Mouse (Mus musculus): Measurements from ENCODE around the gene Med20. TPM values are rescaled to one million over a fixed set of nuclear protein-coding genes. Genes with fewer than 3 reads are reported as not detected.
A peak's percentile ranks its signal among the peaks of the same experiment; 100 is the strongest.

The Med20 gene
- polyA plus RNA-seq, 1 experiment from 2014 or later: 22.4 TPM

DNA sequence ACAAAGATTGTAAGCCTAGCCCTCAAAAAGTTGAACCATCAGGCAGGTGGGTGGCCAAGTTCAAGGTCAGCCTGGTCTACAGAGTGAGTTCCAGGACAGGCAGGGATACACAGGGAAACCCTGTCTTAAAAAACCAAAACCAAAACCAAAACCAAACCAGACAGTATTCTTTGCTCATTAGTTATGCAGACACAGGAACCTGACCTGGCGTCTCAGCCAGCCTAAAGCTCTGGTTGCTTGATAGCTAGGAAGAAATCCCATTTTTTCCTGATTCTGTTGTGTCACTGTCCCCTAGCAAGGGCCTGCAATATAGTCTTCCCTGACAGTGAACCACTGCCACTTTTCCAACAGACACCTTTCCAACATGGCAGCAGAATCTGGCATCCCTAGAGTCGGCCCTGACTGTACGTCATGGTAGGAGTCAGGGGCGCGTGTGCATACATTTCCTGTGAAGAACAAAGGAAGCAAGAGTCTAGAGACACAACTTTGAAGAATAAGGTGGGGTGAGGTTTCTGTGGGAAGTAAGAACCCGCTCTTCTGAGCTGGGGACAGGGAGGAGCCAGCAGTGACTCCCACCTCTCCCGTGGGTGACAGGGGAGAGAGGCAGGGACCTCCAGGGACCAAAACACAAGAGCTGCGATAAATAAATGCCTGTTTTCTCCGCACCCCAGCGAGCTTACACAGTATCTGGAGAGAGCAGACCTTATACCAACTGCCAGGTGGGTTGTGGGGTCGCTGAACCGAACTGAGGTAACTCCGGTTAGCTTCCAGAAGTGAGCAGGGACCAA, 10.6 kb upstream of the Med20 start:
- no peak for ATAC-seq (ENCODE audit: low read depth)
- Histone ChIP-seq H3K27me3 (ENCODE audit: control insufficient read depth, insufficient read depth, low read depth, low read length) (no peaks in the 10 kb centered on the region), H3K4me2 (ENCODE audit: low read depth, low read length) (no peak overlapping the region), H3K9me3 (replicated peaks; ENCODE audit: control insufficient read depth, low read length) (no peaks in the 10 kb centered on the region), H3K27ac (ENCODE audit: low read length) (peak overlapping the region; percentile 95), H3K36me3 (ENCODE audit: control insufficient read depth, insufficient read depth) (peaks cover 76% of the 10 kb centered on the region), H3K4me3 (ENCODE audit: low read depth, low read length) (no peak overlapping the region), H3K4me1 (ENCODE audit: control insufficient read depth, low read depth, low read length) (peaks cover 48% of the 10 kb centered on the region), H3K9ac (ENCODE audit: low read depth, low read length) (no peak overlapping the region)
- WGBS (ENCODE audit: insufficient replicate concordance): 80% methylated on average over 13 of the region's 13 CpGs

DNA sequence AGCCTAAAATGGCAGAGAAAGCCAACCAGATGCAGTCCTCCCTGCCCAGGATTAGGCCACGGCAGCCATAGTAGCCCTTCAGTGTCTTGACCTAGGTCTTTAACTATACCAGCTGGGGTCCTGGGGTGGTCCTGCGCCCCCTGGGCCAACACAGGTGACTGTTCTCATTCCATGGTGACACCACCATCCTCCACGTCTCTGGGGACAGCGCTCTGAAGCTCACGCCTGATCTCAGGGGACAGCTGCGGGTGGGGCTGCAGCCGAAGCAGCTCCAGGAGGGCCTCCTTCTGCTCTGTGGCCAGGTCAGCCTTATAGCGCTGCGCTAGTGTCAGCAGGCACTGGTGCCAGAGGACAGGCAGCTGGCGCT, 10.0 kb upstream of the Med20 start:
- H3K36me3 ChIP-seq (ENCODE audit: control insufficient read depth, insufficient read depth): peaks cover 78% of the 10 kb centered on the region
- H3K4me1 ChIP-seq (ENCODE audit: control insufficient read depth, low read depth, low read length): peaks cover 42% of the 10 kb centered on the region
- no peak for ATAC-seq (ENCODE audit: low read depth)
- no peaks in the 10 kb centered on the region for H3K27me3 ChIP-seq (ENCODE audit: control insufficient read depth, insufficient read depth, low read depth, low read length)
- no peak overlapping the region for H3K4me3 ChIP-seq (ENCODE audit: low read depth, low read length)
- H3K9me3 ChIP-seq (replicated peaks; ENCODE audit: control insufficient read depth, low read length): no peaks in the 10 kb centered on the region
- no peak overlapping the region for H3K9ac ChIP-seq (ENCODE audit: low read depth, low read length)
- H3K4me2 ChIP-seq (ENCODE audit: low read depth, low read length): no peak overlapping the region
- 87% methylated on average over 10 of the region's 10 CpGs for WGBS (ENCODE audit: insufficient replicate concordance)
- H3K27ac ChIP-seq (ENCODE audit: low read length): peak overlapping the region; percentile 1

DNA sequence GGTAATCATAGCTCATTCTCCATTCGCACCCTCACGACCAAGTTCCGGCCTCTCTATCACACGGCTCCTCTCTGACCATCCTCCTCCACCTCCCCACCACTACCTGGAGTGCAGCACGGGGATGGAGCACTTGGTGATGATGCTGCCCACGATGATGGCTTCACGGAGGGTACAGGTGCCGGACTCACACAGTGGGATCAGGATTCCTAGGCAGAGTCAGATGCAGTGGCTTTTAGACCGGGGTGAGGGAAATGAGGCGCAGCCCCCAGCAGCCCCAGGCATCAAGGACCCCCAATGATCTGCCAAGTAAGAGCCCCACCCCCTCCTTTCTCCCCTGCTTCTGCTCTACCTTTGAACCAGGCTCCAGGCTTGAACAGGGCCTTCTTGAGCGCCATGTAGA, 9.1 kb upstream of the Med20 start:
- H3K9me3 ChIP-seq (replicated peaks; ENCODE audit: control insufficient read depth, low read length): no peaks in the 10 kb centered on the region
- no peak overlapping the region for H3K9ac ChIP-seq (ENCODE audit: low read depth, low read length)
- H3K4me3 ChIP-seq (ENCODE audit: low read depth, low read length): no peak overlapping the region
- WGBS (ENCODE audit: insufficient replicate concordance): 89% methylated on average over 11 of the region's 11 CpGs
- H3K27me3 ChIP-seq (ENCODE audit: control insufficient read depth, insufficient read depth, low read depth, low read length): no peaks in the 10 kb centered on the region
- H3K4me1 ChIP-seq (ENCODE audit: control insufficient read depth, low read depth, low read length): peaks cover 33% of the 10 kb centered on the region
- no peak overlapping the region for H3K4me2 ChIP-seq (ENCODE audit: low read depth, low read length)
- no peak overlapping the region for H3K27ac ChIP-seq (ENCODE audit: low read length)
- ATAC-seq (ENCODE audit: low read depth): no peak
- peaks cover 80% of the 10 kb centered on the region for H3K36me3 ChIP-seq (ENCODE audit: control insufficient read depth, insufficient read depth)

DNA sequence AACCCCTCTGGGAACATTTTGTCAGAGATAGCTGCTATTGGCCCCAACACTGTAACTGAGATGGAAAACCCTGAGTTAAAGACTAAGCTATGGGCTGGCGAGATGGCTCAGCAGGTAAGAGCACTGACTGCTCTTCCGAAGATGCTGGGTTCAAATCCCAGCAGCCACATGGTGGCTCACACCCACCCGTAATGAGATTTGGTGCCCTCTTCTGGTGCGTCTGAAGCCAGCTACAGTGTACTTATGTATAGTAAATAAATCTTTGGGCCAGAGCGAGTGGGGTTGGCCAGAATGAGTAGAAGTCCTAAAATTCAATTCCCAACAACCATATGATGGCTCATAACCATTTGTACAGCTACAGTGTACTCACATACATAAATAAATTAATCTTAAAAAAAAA, 5.2 kb upstream of the Med20 start:
- Histone ChIP-seq H3K27me3 (ENCODE audit: control insufficient read depth, insufficient read depth, low read depth, low read length) (no peaks in the 10 kb centered on the region), H3K27ac (ENCODE audit: low read length) (no peak overlapping the region), H3K4me1 (ENCODE audit: control insufficient read depth, low read depth, low read length) (peaks cover 22% of the 10 kb centered on the region), H3K9ac (ENCODE audit: low read depth, low read length) (no peak overlapping the region), H3K36me3 (ENCODE audit: control insufficient read depth, insufficient read depth) (peaks cover 54% of the 10 kb centered on the region), H3K4me2 (ENCODE audit: low read depth, low read length) (no peak overlapping the region), H3K9me3 (replicated peaks; ENCODE audit: control insufficient read depth, low read length) (no peaks in the 10 kb centered on the region), H3K4me3 (ENCODE audit: low read depth, low read length) (no peak overlapping the region)
- WGBS (ENCODE audit: insufficient replicate concordance): 60% methylated on average over 5 of the region's 5 CpGs
- ATAC-seq (ENCODE audit: low read depth): no peak

DNA sequence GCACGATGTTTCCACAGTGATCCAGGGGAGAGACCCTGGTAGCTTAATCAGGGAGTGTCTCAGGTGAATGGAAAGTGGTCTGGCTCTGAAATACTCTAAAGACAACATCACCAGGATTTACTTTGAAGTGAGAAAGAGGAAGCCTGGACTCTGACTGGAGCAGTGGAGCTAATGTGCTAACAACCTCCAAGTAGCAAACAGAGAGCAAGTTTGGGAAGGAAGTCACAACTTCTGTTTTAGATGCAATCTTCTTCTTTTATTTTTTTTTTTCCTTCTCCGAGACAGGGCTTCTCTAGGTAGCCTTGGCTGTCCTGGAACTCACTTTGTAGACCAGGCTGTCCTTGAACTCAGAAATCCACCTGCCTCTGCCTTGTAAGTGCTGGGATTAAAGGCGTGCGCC, 2.2 kb upstream of the Med20 start:
- Histone ChIP-seq H3K36me3 (ENCODE audit: control insufficient read depth, insufficient read depth) (peaks cover 32% of the 10 kb centered on the region), H3K4me2 (ENCODE audit: low read depth, low read length) (peak overlapping the region; percentile 88; the same call in 1 of the 2 replicates)
- WGBS (ENCODE audit: insufficient replicate concordance): 70% methylated on average over 4 of the region's 4 CpGs

DNA sequence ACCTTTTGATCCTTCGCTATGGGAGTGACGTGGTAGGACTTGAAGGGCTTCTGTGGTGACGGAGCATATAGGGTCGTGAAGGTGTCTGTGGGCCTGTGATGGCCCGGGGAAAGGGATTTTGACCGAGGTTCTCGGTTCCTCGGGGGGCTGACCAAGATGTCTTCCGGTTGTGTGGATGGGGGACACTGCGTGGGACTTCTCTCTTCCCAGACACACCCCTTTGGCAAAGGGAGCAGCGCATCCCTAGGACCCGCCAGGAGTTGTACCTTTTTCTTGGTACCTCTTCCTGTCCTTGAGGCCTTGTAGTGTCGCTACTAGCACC, 240 bp downstream of the Med20 start:
- Histone ChIP-seq H3K4me3 (ENCODE audit: low read depth, low read length) (peak overlapping the region; percentile 93), H3K4me2 (ENCODE audit: low read depth, low read length) (peak overlapping the region; percentile 88), H3K27me3 (ENCODE audit: control insufficient read depth, insufficient read depth, low read depth, low read length) (no peaks in the 10 kb centered on the region), H3K9me3 (replicated peaks; ENCODE audit: control insufficient read depth, low read length) (no peaks in the 10 kb centered on the region), H3K9ac (ENCODE audit: low read depth, low read length) (peak overlapping the region; percentile 91), H3K36me3 (ENCODE audit: control insufficient read depth, insufficient read depth) (peaks cover 27% of the 10 kb centered on the region), H3K4me1 (ENCODE audit: control insufficient read depth, low read depth, low read length) (peaks cover 53% of the 10 kb centered on the region), H3K27ac (ENCODE audit: low read length) (peak overlapping the region; percentile 91)
- ATAC-seq (ENCODE audit: low read depth): no peak; the same call in 1 of the 2 replicates
- 0% methylated on average over 13 of the region's 13 CpGs for WGBS (ENCODE audit: insufficient replicate concordance)

More for the DNA sequence above, 2.2 kb upstream of the Med20 start:
- Histone ChIP-seq H3K4me1 (ENCODE audit: control insufficient read depth, low read depth, low read length) (peaks cover 40% of the 10 kb centered on the region), H3K27ac (ENCODE audit: low read length) (peak overlapping the region; percentile 91), H3K9me3 (replicated peaks; ENCODE audit: control insufficient read depth, low read length) (no peaks in the 10 kb centered on the region), H3K27me3 (ENCODE audit: control insufficient read depth, insufficient read depth, low read depth, low read length) (no peaks in the 10 kb centered on the region), H3K4me3 (ENCODE audit: low read depth, low read length) (no peak overlapping the region), H3K9ac (ENCODE audit: low read depth, low read length) (peak overlapping the region; percentile 10; the same call in 1 of the 2 replicates)
- no peak for ATAC-seq (ENCODE audit: low read depth)

DNA sequence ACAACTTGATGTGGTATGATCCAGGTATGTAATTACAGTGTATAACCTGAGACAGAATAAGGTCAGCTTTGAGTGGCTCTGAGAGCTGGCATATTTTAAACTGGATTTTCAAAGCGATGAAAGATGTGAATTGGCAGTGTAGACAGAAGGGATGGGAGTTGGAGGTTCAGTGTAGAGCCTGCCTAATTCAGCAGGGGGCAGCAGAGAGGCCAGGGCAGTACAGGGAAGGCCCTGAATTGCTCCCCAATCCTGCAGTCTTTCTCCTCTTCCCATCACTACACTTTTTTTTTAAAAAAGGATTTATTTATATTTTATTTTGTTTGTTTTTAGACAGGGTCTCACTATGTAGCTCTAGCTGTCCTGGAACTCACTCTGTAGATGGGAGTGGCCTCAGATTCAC, 2.6 kb downstream of the Med20 start:
- peaks cover 67% of the 10 kb centered on the region for H3K4me1 ChIP-seq (ENCODE audit: control insufficient read depth, low read depth, low read length)
- peaks cover 18% of the 10 kb centered on the region for H3K36me3 ChIP-seq (ENCODE audit: control insufficient read depth, insufficient read depth)
- no peak overlapping the region for H3K4me3 ChIP-seq (ENCODE audit: low read depth, low read length)
- no peak overlapping the region for H3K4me2 ChIP-seq (ENCODE audit: low read depth, low read length)
- H3K27me3 ChIP-seq (ENCODE audit: control insufficient read depth, insufficient read depth, low read depth, low read length): no peaks in the 10 kb centered on the region
- no peak for ATAC-seq (ENCODE audit: low read depth)
- no peak overlapping the region for H3K9ac ChIP-seq (ENCODE audit: low read depth, low read length)
- no peaks in the 10 kb centered on the region for H3K9me3 ChIP-seq (replicated peaks; ENCODE audit: control insufficient read depth, low read length)
- H3K27ac ChIP-seq (ENCODE audit: low read length): no peak overlapping the region
- WGBS (ENCODE audit: insufficient replicate concordance): 80% methylated on average over 1 of the region's 1 CpGs

DNA sequence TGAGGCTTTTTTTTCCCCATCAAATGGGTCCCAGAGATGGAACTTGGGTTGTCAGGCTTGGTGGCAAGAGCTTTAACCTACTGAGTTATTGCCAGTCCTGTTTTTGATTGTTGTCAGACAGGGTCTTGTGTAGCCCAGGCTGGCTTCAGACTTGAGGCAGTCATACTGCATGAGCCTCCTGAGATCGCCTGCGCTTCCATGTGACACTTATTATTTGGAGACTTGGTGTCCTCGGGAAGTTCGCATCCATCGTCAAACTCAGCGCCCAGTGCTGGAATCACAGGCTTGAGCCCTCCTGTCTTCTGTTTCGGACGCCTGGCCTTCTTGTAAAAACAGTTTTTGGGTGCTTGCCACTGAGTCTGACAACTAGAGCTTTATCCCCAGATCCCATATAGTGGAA, 4.7 kb downstream of the Med20 start:
- no peaks in the 10 kb centered on the region for H3K9me3 ChIP-seq (replicated peaks; ENCODE audit: control insufficient read depth, low read length)
- no peak for ATAC-seq (ENCODE audit: low read depth)
- H3K27ac ChIP-seq (ENCODE audit: low read length): peak overlapping the region; percentile 94
- 0 out of 2 replicates have a peak overlapping the region, but pooled peaks have one; percentile 20 for H3K9ac ChIP-seq (ENCODE audit: low read depth, low read length)
- H3K4me1 ChIP-seq (ENCODE audit: control insufficient read depth, low read depth, low read length): peaks cover 55% of the 10 kb centered on the region
- H3K36me3 ChIP-seq (ENCODE audit: control insufficient read depth, insufficient read depth): peaks cover 31% of the 10 kb centered on the region
- H3K4me2 ChIP-seq (ENCODE audit: low read depth, low read length): no peak overlapping the region
- no peak overlapping the region for H3K4me3 ChIP-seq (ENCODE audit: low read depth, low read length)
- H3K27me3 ChIP-seq (ENCODE audit: control insufficient read depth, insufficient read depth, low read depth, low read length): no peaks in the 10 kb centered on the region
- 90% methylated on average over 8 of the region's 8 CpGs for WGBS (ENCODE audit: insufficient replicate concordance)

DNA sequence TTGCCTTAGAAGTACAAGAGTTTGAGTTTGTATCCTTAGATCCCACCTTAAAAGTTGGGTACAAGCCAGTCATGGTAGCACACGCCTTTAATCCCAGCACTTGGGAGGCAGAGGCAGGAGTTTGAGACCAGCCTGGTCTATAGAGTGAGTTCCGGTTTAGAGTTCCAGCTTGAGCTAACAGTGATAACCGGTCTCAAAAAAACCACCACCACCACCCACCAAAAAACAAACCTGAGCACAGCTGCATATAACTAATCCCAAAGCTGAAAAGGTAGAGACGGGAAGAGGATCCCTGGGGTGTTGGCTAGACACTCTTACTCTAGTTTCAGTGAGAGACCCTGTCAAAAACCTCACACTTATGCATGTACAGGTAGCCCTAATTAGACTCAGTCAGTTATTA, 5.3 kb downstream of the Med20 start:
- H3K27ac ChIP-seq (ENCODE audit: low read length): peak overlapping the region; percentile 94
- no peaks in the 10 kb centered on the region for H3K27me3 ChIP-seq (ENCODE audit: control insufficient read depth, insufficient read depth, low read depth, low read length)
- no peaks in the 10 kb centered on the region for H3K9me3 ChIP-seq (replicated peaks; ENCODE audit: control insufficient read depth, low read length)
- H3K9ac ChIP-seq (ENCODE audit: low read depth, low read length): peak overlapping the region; percentile 10; the same call in 1 of the 2 replicates
- WGBS (ENCODE audit: insufficient replicate concordance): 69% methylated on average over 4 of the region's 4 CpGs
- H3K36me3 ChIP-seq (ENCODE audit: control insufficient read depth, insufficient read depth): peaks cover 32% of the 10 kb centered on the region
- no peak overlapping the region for H3K4me3 ChIP-seq (ENCODE audit: low read depth, low read length)
- ATAC-seq (ENCODE audit: low read depth): no peak
- H3K4me1 ChIP-seq (ENCODE audit: control insufficient read depth, low read depth, low read length): peaks cover 55% of the 10 kb centered on the region
- no peak overlapping the region; the same call in 1 of the 2 replicates for H3K4me2 ChIP-seq (ENCODE audit: low read depth, low read length)

Data from liver, embryonic 16.5 days (tissue).